Mouse (Mus musculus) adrenal gland, postnatal 14 days (tissue): ENCODE data around the gene Plekha8. TPM values are rescaled to one million over a fixed set of nuclear protein-coding genes. Genes with fewer than 3 reads are reported as not detected.

Experiments used
- total RNA-seq: library from RNA; stranded (reverse); gene quantifications from 2 replicates; pipeline ENCODE4 v1.2.3, GENCODE M21; 2021

The Plekha8 gene
- total RNA-seq, 1 experiment from 2014 or later, result 16.3 TPM

Other genes starting within 250 kb of the Plekha8 start
- 5.0 and 6.6 TPM in 2 replicates for gene Wipf3, start 165.5 kb upstream of the Plekha8 start, total RNA-seq
- 24.8 and 31.0 TPM in 2 replicates for gene Scrn1, start 28.6 kb upstream of the Plekha8 start, total RNA-seq
- 17.9 and 20.1 TPM in 2 replicates for gene Fkbp14, start 2.2 kb downstream of the Plekha8 start, total RNA-seq
- 15.1 and 19.1 TPM in 2 replicates for gene Mturn, start 86.5 kb downstream of the Plekha8 start, total RNA-seq
- 28.3 and 30.0 TPM in 2 replicates for gene Znrf2, start 221.8 kb downstream of the Plekha8 start, total RNA-seq